Mouse (Mus musculus) thymus, postnatal 14 days (tissue): Measurements from ENCODE around the gene Olfr1336.
"Not testable (repeated sequence)": the region's sequence is repeated elsewhere in the genome, so short reads cannot be mapped to it uniquely, and the experiment has no call there.

Experiments used
- DNase-seq: peaks from one replicate; pipeline ENCODE4 v3.0.0; 2021

Gene Olfr1336

GRCm38 (mm10) chr7:6455868-6456267, at the start of gene Olfr1336:
Gene Olfr1336 (plus strand): TSS chr7:6456168.
- DNase-seq: no peak

- DNase-seq: peak; percentile 73
These were observed 45.9 kb upstream of the Olfr1336 start, which contains the start of gene Gm20715 for GRCm38 (mm10) chr7:6410043-6410442. Gene Gm20715 (plus strand): TSS chr7:6410277.

GRCm38 (mm10) chr7:6414626-6415441, 41.1 kb upstream of the Olfr1336 start:
- no peak for DNase-seq

GRCm38 (mm10) chr7:6415442-6415787, 40.6 kb upstream of the Olfr1336 start:
- no peak for DNase-seq

GRCm38 (mm10) chr7:6419894-6420293, 36.1 kb upstream of the Olfr1336 start:
- DNase-seq: no peak

- no peak for DNase-seq
These were observed 26.6 kb upstream of the Olfr1336 start for GRCm38 (mm10) chr7:6429381-6429780.

- DNase-seq: peak; percentile 53
These were observed 25.6 kb upstream of the Olfr1336 start for GRCm38 (mm10) chr7:6430342-6430741.

GRCm38 (mm10) chr7:6438388-6438787, 17.6 kb upstream of the Olfr1336 start, which contains the start of gene Olfr1344:
Gene Olfr1344 (plus strand): TSS chr7:6438688.
- no peak for DNase-seq

- no peak for DNase-seq
These were observed 14.8 kb upstream of the Olfr1336 start for GRCm38 (mm10) chr7:6441173-6441572.

- DNase-seq: no peak
These were observed 8.2 kb upstream of the Olfr1336 start for GRCm38 (mm10) chr7:6447771-6448170.

- no peak for DNase-seq
These were observed 431 bp downstream of the Olfr1336 start for GRCm38 (mm10) chr7:6456399-6456798.

- no peak for DNase-seq
These were observed 11.0 kb downstream of the Olfr1336 start, which contains the start of gene Olfr1346 for GRCm38 (mm10) chr7:6466951-6467350. Gene Olfr1346 (plus strand): TSS chr7:6467101.

- DNase-seq: not testable (repeated sequence)
These were observed 21.7 kb downstream of the Olfr1336 start for GRCm38 (mm10) chr7:6477633-6478032.

- no peak for DNase-seq
These were observed 30.9 kb downstream of the Olfr1336 start, which contains the start of gene Olfr5 for GRCm38 (mm10) chr7:6486841-6487240. Gene Olfr5 (minus strand): TSS chr7:6486941.

GRCm38 (mm10) chr7:6499655-6500054, 43.7 kb downstream of the Olfr1336 start, which contains the start of gene Olfr1347:
Gene Olfr1347 (minus strand): TSS chr7:6499755.
- DNase-seq: no peak

- DNase-seq: no peak
These were observed 52.7 kb downstream of the Olfr1336 start, which contains the start of gene Olfr1348 for GRCm38 (mm10) chr7:6508648-6509047. Gene Olfr1348 (minus strand): TSS chr7:6508748.
